Mouse (Mus musculus) fibroblast of lung, adult 2 months (primary cell): ENCODE measurements around the gene Usp37.
A peak's percentile ranks its signal among the peaks of the same experiment; 100 is the strongest.

Source experiments
- DNase-seq: peaks from one replicate; pipeline ENCODE4 v3.0.0-alpha.2; 2011; ENCODE audit warnings: low read depth

Gene Usp37

GRCm38 (mm10) chr1:74460273-74460672 is 83.8 kb downstream of the Usp37 start:
- peak; percentile 16 for DNase-seq

GRCm38 (mm10) chr1:74452611-74453045 is 91.5 kb downstream of the Usp37 start:
- peak; percentile 30 for DNase-seq

- DNase-seq, result no peak
Observed at GRCm38 (mm10) chr1:74444538-74444937, 99.5 kb downstream of the Usp37 start.

- no peak for DNase-seq
Observed at GRCm38 (mm10) chr1:74439166-74439876, 104.8 kb downstream of the Usp37 start.

- peak; percentile 28 for DNase-seq
Observed at GRCm38 (mm10) chr1:74437702-74438427, 106.2 kb downstream of the Usp37 start.

GRCm38 (mm10) chr1:74435563-74435962 is 108.5 kb downstream of the Usp37 start:
- no peak for DNase-seq

- DNase-seq, result no peak
Observed at GRCm38 (mm10) chr1:74434596-74434995, 109.5 kb downstream of the Usp37 start.

- no peak for DNase-seq
Observed at GRCm38 (mm10) chr1:74433220-74433619, 110.9 kb downstream of the Usp37 start.

GRCm38 (mm10) chr1:74425845-74426244 is 118.2 kb downstream of the Usp37 start:
- no peak for DNase-seq

GRCm38 (mm10) chr1:74423147-74423546 is 120.9 kb downstream of the Usp37 start:
- DNase-seq, result no peak

GRCm38 (mm10) chr1:74419440-74419794 is 124.7 kb downstream of the Usp37 start:
- no peak for DNase-seq

- DNase-seq, result no peak
Observed at GRCm38 (mm10) chr1:74418747-74419439, 125.2 kb downstream of the Usp37 start.

- no peak for DNase-seq
Observed at GRCm38 (mm10) chr1:74415143-74415542, 128.9 kb downstream of the Usp37 start.

GRCm38 (mm10) chr1:74412711-74413110 is 131.4 kb downstream of the Usp37 start:
- no peak for DNase-seq

- DNase-seq, result no peak
Observed at GRCm38 (mm10) chr1:74411753-74412325, 132.2 kb downstream of the Usp37 start.

- DNase-seq, result no peak
Observed at GRCm38 (mm10) chr1:74408589-74409504, 135.2 kb downstream of the Usp37 start, which contains the start of gene Vil1. Vil1 (plus strand) TSS chr1:74409376.

GRCm38 (mm10) chr1:74404206-74404605 is 139.9 kb downstream of the Usp37 start:
- DNase-seq, result no peak

- DNase-seq, result no peak
Observed at GRCm38 (mm10) chr1:74401015-74401702, 142.9 kb downstream of the Usp37 start.

GRCm38 (mm10) chr1:74400531-74400930 is 143.6 kb downstream of the Usp37 start:
- no peak for DNase-seq

GRCm38 (mm10) chr1:74397919-74398451 is 146.1 kb downstream of the Usp37 start:
- DNase-seq, result no peak
